Mouse (Mus musculus) intestine, postnatal 0 days (tissue): Measurements from ENCODE around the gene Efna1. TPM values are rescaled to one million over a fixed set of nuclear protein-coding genes. Genes with fewer than 3 reads are reported as not detected.

Source experiments
- ATAC-seq: fragments of 200-750 bp; cut with Nextera tagmentation; 2 replicates; pipeline ENCODE4 v1.8.0; 2017; ENCODE audit warnings: mild to moderate bottlenecking, moderate TSS enrichment, moderate library complexity
- H3K27ac ChIP-seq: fragments of 300-500 bp; sonication (generic); 2 replicates; pipeline ENCODE4 v1.5.1; 2014; ENCODE audit warnings: mild to moderate bottlenecking, low read depth, low read length, moderate library complexity
- H3K27me3 ChIP-seq: fragments of 300-500 bp; sonication (generic); replicated peaks from 2 replicates; pipeline ENCODE4 v1.6.1; 2014; ENCODE audit warnings: low read length, mixed read lengths; ENCODE audit not compliant: control insufficient read depth, insufficient read depth
- H3K36me3 ChIP-seq: fragments of 300-500 bp; sonication (generic); 2 replicates; pipeline ENCODE4 v1.6.1; 2014; ENCODE audit warnings: mild to moderate bottlenecking, moderate library complexity; ENCODE audit not compliant: control insufficient read depth, insufficient read depth
- H3K4me1 ChIP-seq: fragments of 300-500 bp; sonication (generic); replicated peaks from 2 replicates; pipeline ENCODE4 v1.6.1; 2014; ENCODE audit warnings: antibody characterized with exemption, low read length, mixed read lengths; ENCODE audit not compliant: control insufficient read depth, insufficient read depth
- H3K4me2 ChIP-seq: fragments of 300-500 bp; sonication (generic); replicated peaks from 2 replicates; pipeline ENCODE4 v1.6.1; 2014; ENCODE audit warnings: low read depth, mild to moderate bottlenecking, moderate library complexity
- H3K4me3 ChIP-seq: fragments of 300-500 bp; sonication (generic); 2 replicates; pipeline ENCODE4 v1.5.1; 2014; ENCODE audit warnings: low read depth, low read length
- H3K9ac ChIP-seq: fragments of 300-500 bp; sonication (generic); 2 replicates; pipeline ENCODE4 v1.6.1; 2014; ENCODE audit warnings: mild to moderate bottlenecking, low read depth, low read length
- H3K9me3 ChIP-seq: fragments of 300-500 bp; sonication (generic); 2 replicates; pipeline ENCODE4 v1.6.1; 2016; ENCODE audit warnings: mixed run types; ENCODE audit not compliant: control insufficient read depth
- CTCF ChIP-seq: sonication (generic); IDR thresholded peaks from 2 replicates; pipeline ENCODE4 v1.5.1; 2016; ENCODE audit warnings: low read depth, mild to moderate bottlenecking, control low read depth, antibody characterized with exemption, moderate library complexity
- WGBS: fragments of 180-500 bp; shearing (Covaris S2); extraction: QIAGEN DNeasy Blood & Tissue Kit; methylation state at CpG from one replicate; pipeline ENCODE4 v1.1.7; 2014; 5-methylcytosine and 5-hydroxymethylcytosine counted together
- microRNA counts: library from miRNA; unstranded; fragments of <30 nt; microRNA quantifications from one replicate; lab custom pipeline; 2016
- microRNA-seq: library from miRNA; unstranded; fragments of <30 nt; microRNA quantifications from one replicate; pipeline ENCODE4, GENCODE M21; 2016
- polyA plus RNA-seq: library from polyadenylated mRNA; unstranded; fragments of >200 nt; fragmentation: Nextera tagmentation; extraction: Ambion mirVana; gene quantifications from 2 replicates; pipeline ENCODE4 v1.2.1, GENCODE M21; 2015

Gene Efna1
- polyA plus RNA-seq, 1 experiment from 2014 or later: 69.8 TPM

DNA sequence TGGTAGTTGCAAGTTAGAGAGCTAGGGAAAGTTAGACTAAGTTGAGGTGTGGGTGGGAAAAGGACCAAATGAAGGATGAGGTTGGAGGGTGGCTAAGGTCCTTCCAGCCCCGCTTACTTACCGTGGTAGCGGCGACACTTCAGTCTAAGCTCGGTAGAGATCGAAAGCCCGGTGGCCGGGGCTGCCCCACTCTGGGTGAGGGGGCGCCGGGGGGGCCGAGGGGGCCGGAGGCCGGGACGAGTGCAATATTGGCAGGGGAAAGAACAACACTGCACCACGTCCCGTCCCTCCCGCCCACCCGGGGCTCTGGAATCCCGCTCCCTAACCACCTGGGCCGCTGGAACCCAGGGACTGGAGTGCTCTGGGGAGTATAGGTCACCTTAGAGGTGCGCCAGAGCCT, 54.0 kb downstream of the Efna1 start, which contains the start of gene Mtx1:
Mtx1 (minus strand) TSS at position 189 of the 400 bp plus-strand sequence.
- 13% methylated on average over 21 of the region's 21 CpGs for WGBS
- Histone ChIP-seq H3K27me3 (no peaks in the 10 kb centered on the region), H3K9ac (peak within 1 kb of the TSS; percentile 11; the same call in 1 of the 2 replicates), H3K4me2 (peak within 1 kb of the TSS; percentile 65), H3K27ac (peak within 1 kb of the TSS; percentile 17; the same call in 1 of the 2 replicates), H3K4me1 (peaks cover 4% of the 10 kb centered on the region; the same call in 1 of the 2 replicates), H3K9me3 (no peaks in the 10 kb centered on the region), H3K36me3 (no peaks in the 10 kb centered on the region; the same call in 1 of the 2 replicates), H3K4me3 (peak within 1 kb of the TSS; percentile 40)
- TF ChIP-seq CTCF: no peak
- ATAC-seq: peak; percentile 1; the same call in 1 of the 2 replicates

DNA sequence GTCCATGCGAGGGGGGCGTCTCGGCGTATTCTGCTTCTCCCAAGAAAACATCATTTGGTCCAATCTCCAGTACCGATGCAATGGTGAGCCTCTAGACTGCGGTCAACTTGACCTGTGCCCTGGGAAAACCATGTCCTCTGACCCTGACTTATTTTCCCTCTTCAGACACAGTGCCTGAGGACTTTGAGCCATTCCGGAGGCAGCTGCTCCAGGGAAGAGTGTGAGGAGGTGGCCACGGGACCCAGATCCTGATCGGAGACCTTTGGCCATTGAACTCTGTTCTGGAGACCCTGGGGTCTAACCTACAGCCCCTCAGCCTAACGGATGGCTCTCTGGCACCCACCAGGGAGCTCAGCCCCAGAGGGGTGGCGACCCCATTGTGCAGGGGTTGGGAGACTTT, 54.6 kb downstream of the Efna1 start:
- H3K27ac ChIP-seq: no peak overlapping the region
- TF ChIP-seq CTCF: no peak
- no peaks in the 10 kb centered on the region for H3K9me3 ChIP-seq
- H3K4me3 ChIP-seq: no peak overlapping the region
- peak overlapping the region; percentile 65; the same call in 1 of the 2 replicates for H3K4me2 ChIP-seq
- no peak overlapping the region for H3K9ac ChIP-seq
- H3K4me1 ChIP-seq: peaks cover 4% of the 10 kb centered on the region; the same call in 1 of the 2 replicates
- ATAC-seq: no peak
- H3K27me3 ChIP-seq: no peaks in the 10 kb centered on the region
- WGBS: 55% methylated on average over 11 of the region's 11 CpGs
- no peaks in the 10 kb centered on the region; the same call in 1 of the 2 replicates for H3K36me3 ChIP-seq

DNA sequence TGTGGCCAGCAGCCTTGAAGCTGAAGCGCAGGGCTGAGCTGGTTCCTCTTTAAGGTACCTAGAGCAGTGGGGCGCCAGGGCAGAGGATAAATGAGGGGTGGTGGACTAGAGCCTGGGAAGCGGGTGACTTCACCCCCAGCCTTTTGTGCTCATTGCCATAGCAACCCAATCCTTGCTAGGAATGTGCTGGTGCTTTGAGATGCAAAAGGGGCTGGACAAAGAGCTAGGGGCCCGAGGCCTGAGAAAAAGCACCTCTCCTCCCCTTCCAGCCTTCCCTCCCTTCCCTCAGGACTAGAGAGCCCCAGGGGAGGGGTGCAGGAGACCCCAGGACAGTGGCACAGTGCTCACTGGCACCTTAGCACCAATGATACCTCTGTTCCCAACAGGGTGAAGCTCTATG, 55.0 kb downstream of the Efna1 start:
- no peak overlapping the region for H3K4me2 ChIP-seq
- H3K9ac ChIP-seq: no peak overlapping the region
- H3K4me3 ChIP-seq: no peak overlapping the region
- H3K27me3 ChIP-seq: no peaks in the 10 kb centered on the region
- H3K27ac ChIP-seq: no peak overlapping the region
- no peak for TF ChIP-seq CTCF
- H3K4me1 ChIP-seq: peaks cover 4% of the 10 kb centered on the region; the same call in 1 of the 2 replicates
- H3K9me3 ChIP-seq: no peaks in the 10 kb centered on the region
- WGBS: 73% methylated on average over 4 of the region's 4 CpGs
- H3K36me3 ChIP-seq: no peaks in the 10 kb centered on the region; the same call in 1 of the 2 replicates
- no peak for ATAC-seq

DNA sequence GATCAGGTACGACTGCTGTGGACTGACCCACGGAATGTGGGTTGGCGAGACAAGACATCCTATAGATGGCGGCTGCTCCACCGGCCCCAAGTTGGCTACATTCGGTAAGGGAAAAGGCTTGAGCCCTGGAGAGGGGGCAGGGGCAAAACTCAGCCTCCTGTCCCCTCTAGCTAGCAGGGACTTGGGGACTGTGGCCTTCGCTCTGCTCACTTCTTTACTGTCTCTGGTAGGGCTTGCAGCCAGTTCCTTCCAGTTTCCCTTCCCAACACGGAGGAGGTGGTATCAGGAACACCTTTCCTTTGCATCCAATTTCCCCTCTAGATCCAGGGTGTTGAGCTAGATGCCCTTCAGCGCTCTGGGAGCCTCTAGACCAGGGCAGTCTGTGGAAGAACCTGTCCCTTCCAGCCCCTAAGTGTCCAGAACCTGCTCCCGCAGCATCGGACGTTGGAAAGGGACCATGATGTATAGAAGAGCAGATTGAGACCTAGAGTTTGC, 55.6 kb downstream of the Efna1 start:
- Histone ChIP-seq H3K9ac (no peak overlapping the region), H3K36me3 (no peaks in the 10 kb centered on the region; the same call in 1 of the 2 replicates), H3K9me3 (no peaks in the 10 kb centered on the region), H3K27me3 (no peaks in the 10 kb centered on the region), H3K4me2 (no peak overlapping the region), H3K4me3 (no peak overlapping the region), H3K4me1 (peaks cover 4% of the 10 kb centered on the region; the same call in 1 of the 2 replicates), H3K27ac (no peak overlapping the region)
- TF ChIP-seq CTCF: no peak
- no peak for ATAC-seq
- 67% methylated on average over 12 of the region's 12 CpGs for WGBS

DNA sequence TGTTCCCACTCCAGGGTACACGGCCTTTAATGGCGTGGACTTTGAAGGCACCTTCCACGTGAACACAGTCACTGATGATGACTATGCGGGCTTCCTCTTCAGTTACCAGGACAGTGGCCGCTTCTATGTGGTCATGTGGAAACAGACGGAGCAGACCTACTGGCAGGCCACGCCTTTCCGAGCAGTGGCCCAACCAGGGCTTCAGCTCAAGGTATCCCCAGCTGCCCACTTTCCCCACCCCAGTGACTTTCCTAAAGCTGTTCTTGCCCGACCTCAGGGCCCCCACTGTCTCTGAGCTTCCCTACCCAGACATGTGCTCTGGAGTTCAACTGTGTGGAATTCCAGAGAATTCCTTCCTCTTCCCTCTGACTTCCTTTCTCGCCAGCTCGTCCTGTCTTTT, 56.1 kb downstream of the Efna1 start:
- Histone ChIP-seq H3K9ac (no peak overlapping the region), H3K27me3 (no peaks in the 10 kb centered on the region), H3K27ac (no peak overlapping the region), H3K36me3 (no peaks in the 10 kb centered on the region; the same call in 1 of the 2 replicates), H3K4me2 (no peak overlapping the region), H3K4me3 (no peak overlapping the region), H3K9me3 (no peaks in the 10 kb centered on the region), H3K4me1 (peaks cover 4% of the 10 kb centered on the region; the same call in 1 of the 2 replicates)
- 75% methylated on average over 11 of the region's 11 CpGs for WGBS
- ATAC-seq: no peak
- TF ChIP-seq CTCF: no peak

MicroRNAs encoded within 50 kb of the gene (microRNA counts, 519-probe panel; counts per million panel counts)
- microRNA mmu-miR-92b (lab: Ali Mortazavi, UCI): not detected

Small RNA genes lying within 50 kb of the gene (microRNA-seq; reads per million reads assigned to microRNA genes)
- 38.0 reads per million, percentile 35 among the genes with 10 or more reads in this experiment for gene Mir92b

Other genes with a start within 250 kb of the Efna1 start
- gene Rusc1, start 187.8 kb downstream of the Efna1 start, polyA plus RNA-seq: 29.0 and 32.5 TPM in 2 replicates
- gene Gm43738, start 180.0 kb downstream of the Efna1 start, polyA plus RNA-seq: not detected in 2 replicates
- gene Fdps, start 179.2 kb downstream of the Efna1 start, polyA plus RNA-seq: 138 and 154 TPM in 2 replicates
- 91.8 and 103 TPM in 2 replicates for gene Pklr, start 145.0 kb downstream of the Efna1 start, polyA plus RNA-seq
- 1.1 TPM in 2 replicates for gene Hcn3, start 120.9 kb downstream of the Efna1 start, polyA plus RNA-seq
- gene Clk2, start 116.3 kb downstream of the Efna1 start, polyA plus RNA-seq: 8.5 and 8.6 TPM in 2 replicates
- gene Scamp3, start 103.7 kb downstream of the Efna1 start, polyA plus RNA-seq: 80.5 and 86.3 TPM in 2 replicates
- gene Fam189b, start 98.0 kb downstream of the Efna1 start, polyA plus RNA-seq: 4.9 and 5.9 TPM in 2 replicates
- 140 TPM in 2 replicates for gene Gba, start 78.2 kb downstream of the Efna1 start, polyA plus RNA-seq
- 15.2 and 17.2 TPM in 2 replicates for gene Thbs3, start 66.0 kb downstream of the Efna1 start, polyA plus RNA-seq
- gene Mtx1, start 54.1 kb downstream of the Efna1 start, polyA plus RNA-seq: 140 and 145 TPM in 2 replicates
- gene Muc1, start 52.1 kb downstream of the Efna1 start, polyA plus RNA-seq: 3.5 and 6.7 TPM in 2 replicates
- gene Krtcap2, start 35.2 kb downstream of the Efna1 start, polyA plus RNA-seq: 273 and 281 TPM in 2 replicates
- gene Trim46, start 34.8 kb downstream of the Efna1 start, polyA plus RNA-seq: 1.2 and 1.3 TPM in 2 replicates
- 120 and 128 TPM in 2 replicates for gene Dpm3, start 21.8 kb downstream of the Efna1 start, polyA plus RNA-seq
- gene Slc50a1, start 10.6 kb downstream of the Efna1 start, polyA plus RNA-seq: 57.4 and 61.8 TPM in 2 replicates
- 1.4 and 1.6 TPM in 2 replicates for gene Efna3, start 41.8 kb upstream of the Efna1 start, polyA plus RNA-seq
- gene Efna4, start 56.9 kb upstream of the Efna1 start, polyA plus RNA-seq: 5.1 and 5.3 TPM in 2 replicates
- gene Adam15, start 68.9 kb upstream of the Efna1 start, polyA plus RNA-seq: 33.9 and 37.0 TPM in 2 replicates
- gene Dcst2, start 80.8 kb upstream of the Efna1 start, polyA plus RNA-seq: 10.0 and 11.5 TPM in 2 replicates
- gene Dcst1, start 84.1 kb upstream of the Efna1 start, polyA plus RNA-seq: 23.5 and 26.7 TPM in 2 replicates
- gene Zbtb7b, start 113.6 kb upstream of the Efna1 start, polyA plus RNA-seq: 14.3 and 20.8 TPM in 2 replicates
- not detected in 2 replicates for gene Lenep, start 121.7 kb upstream of the Efna1 start, polyA plus RNA-seq
- gene Flad1, start 130.7 kb upstream of the Efna1 start, polyA plus RNA-seq: 29.2 and 32.1 TPM in 2 replicates
- gene Cks1b, start 137.2 kb upstream of the Efna1 start, polyA plus RNA-seq: 106 and 118 TPM in 2 replicates
- 43.4 and 48.6 TPM in 2 replicates for gene Shc1, start 137.3 kb upstream of the Efna1 start, polyA plus RNA-seq
- 17.1 and 17.5 TPM in 2 replicates for gene Pygo2, start 149.1 kb upstream of the Efna1 start, polyA plus RNA-seq
- gene Pbxip1, start 155.6 kb upstream of the Efna1 start, polyA plus RNA-seq: 52.2 and 55.8 TPM in 2 replicates
- 27.7 and 28.4 TPM in 2 replicates for gene Pmvk, start 173.4 kb upstream of the Efna1 start, polyA plus RNA-seq
- 4.6 TPM in 2 replicates for gene Kcnn3, start 239.0 kb upstream of the Efna1 start, polyA plus RNA-seq